7 mouse cellular contexts compared by ENCODE assay signal in the genomic region with DNA sequence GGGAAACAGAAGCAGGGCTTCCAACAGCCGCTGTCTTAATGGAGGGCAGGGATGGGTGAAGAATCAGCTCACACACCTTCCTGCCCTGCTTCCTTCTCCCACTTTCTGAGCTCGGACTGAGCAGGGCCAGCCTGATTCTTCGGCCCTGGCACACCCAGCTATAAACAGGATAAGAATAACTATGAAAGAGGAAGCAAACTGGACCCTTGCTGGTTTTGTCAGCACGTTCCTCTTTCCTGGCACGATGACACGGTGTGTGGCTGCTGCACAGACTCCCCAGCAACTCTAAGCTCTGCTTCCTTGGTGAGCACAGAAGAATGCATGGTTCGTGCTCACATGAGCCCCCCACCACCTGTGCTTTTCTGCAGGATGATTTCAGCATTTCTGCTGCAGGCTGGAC. TPM values are rescaled to one million over a fixed set of nuclear protein-coding genes. Genes with fewer than 3 reads are reported as not detected.
DNase-seq lines count a peak whose midpoint lies in the region; TF ChIP-seq lines count a peak whose summit lies in the region.

No protein-coding gene starts in this region.

- peaks cover 35% of the 10 kb centered on the region for H3K4me1 ChIP-seq in megakaryocyte, embryonic 14.5 days

- intact Hi-C loops in heart, postnatal 25 days (cut with DNase I), result no loop called here

- peak overlapping the region; percentile 20; the same call in 1 of the 2 replicates for H3K27ac ChIP-seq in layer of hippocampus, adult 2 months

- no peak for TF ChIP-seq CTCF in layer of hippocampus, adult 2 months (conservative IDR thresholded peaks at IDR 0.05)

- no peak for DNase-seq in layer of hippocampus, adult 2 months (ENCODE audit: low spot score in 2 of 2)
- no peak for DNase-seq in layer of hippocampus, postnatal 14 days (ENCODE audit: low spot score in 2 of 2)
- peak; percentile 36 for DNase-seq in cerebellum, adult 11 months
- DNase-seq in heart, postnatal 25 days (ENCODE audit: low spot score), result peak; percentile 20
- no peak for DNase-seq in frontal cortex, postnatal 25 days (ENCODE audit: low spot score in 2 of 2)
- no peak for DNase-seq in testis, postnatal 14 days (ENCODE audit: low spot score)

- H3K27me3 ChIP-seq in megakaryocyte, embryonic 14.5 days (replicated peaks), result peaks cover 24% of the 10 kb centered on the region

- H3K36me3 ChIP-seq in megakaryocyte, embryonic 14.5 days (replicated peaks; ENCODE audit: low read length), result no peaks in the 10 kb centered on the region

- no peak overlapping the region for H3K4me3 ChIP-seq in layer of hippocampus, adult 2 months
- H3K4me3 ChIP-seq in megakaryocyte, embryonic 14.5 days (replicated peaks), result peak overlapping the region; percentile 60

- no peaks in the 10 kb centered on the region for H3K9me3 ChIP-seq in megakaryocyte, embryonic 14.5 days

RNA-seq across cellular contexts. Expression of gene Map3k9, which starts 26.3 kb away (rescaled TPM):
- 10 to 100 TPM; 32.0 TPM for total RNA-seq in layer of hippocampus, adult 2 months (2021)
- 10 to 100 TPM; 36.6 to 44.4 TPM for total RNA-seq in layer of hippocampus, postnatal 14 days (2021)
- total RNA-seq in heart, postnatal 25 days (2021), result under 1 TPM; 0.25 to 0.29 TPM
- 0.48 TPM in 1 of 2 replicates, not detected in the other for polyA plus RNA-seq in megakaryocyte, embryonic 14.5 days (2012; ENCODE audit: insufficient read depth, low replicate concordance)

Comparison
In these comparisons a context has a peak if more than half of its experiments do, and no peak if none do; other contexts are left out.
1. DNase-seq: peak in cerebellum, adult 11 months (single experiment) and heart, postnatal 25 days (single experiment); none in layer of hippocampus, adult 2 months (0 of 2), layer of hippocampus, postnatal 14 days (0 of 2), frontal cortex, postnatal 25 days (0 of 2) and testis, postnatal 14 days (single experiment).
2. RNA of gene Map3k9, which starts 26.3 kb away (total RNA-seq): 36.6 to 44.4 TPM in layer of hippocampus, postnatal 14 days and 32.0 TPM in layer of hippocampus, adult 2 months; 0.25 to 0.29 TPM in heart, postnatal 25 days; every median in the first group is over 10 times any median in the second.